Mouse (Mus musculus) embryo, embryonic 11.5 days (tissue): ENCODE measurements at regions not wholly inside any gene's neighbourhood (a gene's known extent, or its start where the extent isn't known, plus 50 kb on each side); places are given as distances from the start of the nearest gene placed in this dataset.

Experiments
- DNase-seq: peaks from one replicate; pipeline ENCODE4 v3.0.0-alpha.2; 2012; ENCODE audit warnings: low read depth, low spot score

DNA sequence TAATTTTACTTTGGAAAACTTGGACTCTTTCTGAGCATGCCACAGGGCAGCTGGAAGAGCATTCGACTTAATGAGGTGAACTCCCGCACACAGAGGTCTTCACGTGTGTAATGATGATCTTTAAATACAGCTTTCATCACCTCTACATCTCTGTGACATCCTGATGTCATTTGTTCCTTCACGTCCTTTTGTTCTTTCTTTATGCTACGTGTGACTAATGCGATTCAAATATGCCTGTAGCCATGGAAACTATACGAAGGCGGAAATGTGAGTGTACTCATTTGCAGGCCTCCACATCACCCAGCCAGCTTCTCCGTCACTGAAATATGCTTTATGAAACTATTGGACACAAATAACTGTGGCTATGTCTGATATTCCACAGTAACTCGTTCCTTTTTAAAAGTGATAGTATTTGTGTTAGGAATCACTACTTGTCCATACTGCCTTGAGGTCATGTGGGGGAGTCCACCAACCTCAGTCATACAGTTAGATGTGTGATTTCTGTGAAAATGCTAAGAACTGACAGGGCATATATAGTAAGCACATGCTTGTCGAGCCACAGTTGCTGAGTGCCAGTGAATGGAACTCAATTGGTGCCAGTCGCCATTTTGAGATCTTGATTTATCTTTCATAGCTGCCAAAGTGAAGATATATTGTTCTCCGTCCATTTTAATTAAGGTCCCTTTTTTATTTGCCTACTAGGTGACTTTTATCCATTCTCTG lies 145.9 kb downstream of the Plk2 start:
- no peak for DNase-seq

DNA sequence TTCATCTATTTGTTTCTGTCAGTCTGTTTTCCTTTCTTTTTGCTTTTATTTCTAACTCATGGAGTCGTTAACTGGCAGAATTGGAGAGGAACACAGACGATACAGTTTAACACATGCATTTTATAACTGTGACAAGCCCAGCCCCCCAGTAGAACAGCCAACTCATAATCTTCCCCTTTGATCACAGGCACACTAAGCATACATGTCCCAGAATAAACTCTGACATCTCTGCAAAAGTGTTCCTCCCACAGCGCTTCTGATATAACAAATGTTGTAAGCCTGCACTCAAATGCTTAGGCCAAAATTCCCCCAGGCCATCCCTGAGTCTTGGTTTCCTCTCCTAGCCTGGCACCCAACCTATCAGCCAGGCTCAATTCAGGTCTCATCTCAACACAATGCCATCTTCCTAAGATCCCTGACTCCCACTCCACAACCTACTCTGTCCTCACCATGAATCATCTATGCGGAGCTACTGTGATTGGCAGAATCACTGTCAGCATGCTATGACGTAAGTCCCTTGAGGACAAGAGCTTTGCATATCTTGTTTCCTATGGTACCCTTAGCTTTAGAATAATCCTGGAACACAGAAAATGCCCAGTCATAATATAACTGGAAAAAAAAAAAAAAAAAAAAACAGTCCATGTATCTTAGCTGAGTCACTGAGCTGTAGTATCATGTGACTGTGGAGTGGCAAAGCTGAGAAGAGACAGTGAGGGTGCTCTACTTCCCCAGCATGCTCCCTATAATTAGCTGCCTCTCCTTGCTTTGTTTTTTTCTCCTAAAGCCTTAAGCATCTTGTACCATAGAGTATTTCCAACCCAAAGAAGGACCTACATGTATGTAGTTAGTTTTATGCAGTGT lies 146.7 kb downstream of the Plk2 start:
- no peak for DNase-seq

DNA sequence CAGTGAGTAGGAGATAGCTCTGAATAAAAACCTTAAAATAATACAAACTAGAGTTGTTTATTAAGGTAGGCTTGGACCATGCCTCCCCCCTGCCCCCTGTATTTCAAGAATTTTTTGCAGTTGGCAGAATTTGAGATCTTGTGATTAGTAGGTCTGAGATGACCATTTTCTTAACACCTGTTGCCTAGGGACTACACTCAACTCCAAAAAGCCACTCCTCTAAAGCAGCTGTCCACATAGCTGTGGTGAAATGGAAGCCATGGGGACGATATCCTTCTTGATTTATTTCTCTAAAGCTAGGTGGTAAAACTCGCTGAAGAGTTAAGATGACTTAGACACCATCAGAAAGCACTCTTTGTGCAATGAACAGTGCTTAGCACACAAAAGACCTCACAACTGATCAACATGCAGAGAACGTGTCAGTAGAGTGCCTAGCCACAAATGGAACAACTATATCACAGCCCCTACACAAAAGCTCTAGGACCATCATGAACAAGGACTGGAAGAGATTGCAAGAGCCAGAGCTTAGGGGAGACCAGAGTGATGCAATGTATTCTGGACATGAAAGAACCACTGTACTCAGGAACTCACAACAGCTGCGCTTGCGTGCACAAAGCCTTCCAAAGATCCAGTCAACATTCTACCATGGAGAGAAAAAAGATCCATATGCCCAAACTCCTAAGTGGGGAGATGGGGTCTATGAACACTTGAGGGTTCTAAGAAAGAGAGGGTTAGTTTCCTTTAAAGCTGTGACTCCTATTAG lies 147.6 kb downstream of the Plk2 start:
- DNase-seq, result no peak

DNA sequence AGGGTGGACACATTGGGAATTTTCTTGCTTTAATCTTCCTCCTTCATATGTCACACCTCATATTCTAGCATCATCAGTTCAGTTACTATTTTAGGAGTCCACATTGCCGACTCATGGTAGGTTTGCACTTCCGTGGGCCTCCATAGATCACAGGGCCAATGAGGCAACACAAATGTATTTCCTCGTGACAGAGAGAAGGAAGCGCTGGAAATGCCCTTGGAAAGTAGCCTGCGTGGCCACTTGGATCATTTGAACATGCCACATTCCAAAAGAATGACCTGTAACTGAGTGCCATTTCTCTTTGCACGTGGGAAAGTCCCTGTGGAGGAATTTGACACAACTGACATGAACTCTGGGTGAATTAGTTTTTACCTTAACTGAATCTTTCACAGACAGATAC lies 150.6 kb downstream of the Plk2 start:
- no peak for DNase-seq

DNA sequence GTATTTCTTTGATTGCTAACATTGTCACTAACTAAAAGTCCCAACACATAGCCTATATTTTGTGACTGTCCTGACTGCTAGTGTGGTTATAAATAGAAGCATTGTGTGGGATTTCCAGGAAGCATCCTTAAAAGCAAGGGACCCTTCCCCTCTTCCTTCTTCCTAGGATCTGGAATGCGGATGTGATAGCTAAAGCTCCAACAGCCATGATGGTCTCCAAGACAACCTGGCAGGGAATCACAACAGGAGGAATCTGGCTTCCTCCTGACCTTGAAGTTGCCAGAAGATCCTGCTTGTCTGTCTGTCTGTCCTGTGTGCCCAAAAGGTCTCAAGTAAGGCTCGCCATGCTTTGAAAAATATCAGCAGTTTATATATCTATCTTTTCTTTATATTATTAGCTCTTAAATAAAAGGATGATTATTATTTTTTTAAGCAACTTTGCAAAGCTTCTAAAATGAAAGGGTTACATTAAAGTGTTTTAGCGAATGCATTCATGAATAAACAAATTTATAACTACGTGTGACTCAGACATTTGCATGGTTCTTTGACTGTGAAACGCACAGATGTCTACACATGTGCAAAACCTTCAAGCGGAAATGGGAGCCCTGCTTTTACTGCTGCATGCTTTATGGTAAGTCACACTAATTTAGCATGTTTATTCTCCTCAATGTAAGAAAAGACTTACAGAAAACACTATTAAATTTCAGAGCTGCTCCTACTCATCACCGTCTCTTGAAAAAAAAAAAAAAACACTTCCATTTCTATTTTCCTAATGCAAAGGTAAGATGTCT lies 160.9 kb downstream of the Plk2 start:
- DNase-seq, result no peak

DNA sequence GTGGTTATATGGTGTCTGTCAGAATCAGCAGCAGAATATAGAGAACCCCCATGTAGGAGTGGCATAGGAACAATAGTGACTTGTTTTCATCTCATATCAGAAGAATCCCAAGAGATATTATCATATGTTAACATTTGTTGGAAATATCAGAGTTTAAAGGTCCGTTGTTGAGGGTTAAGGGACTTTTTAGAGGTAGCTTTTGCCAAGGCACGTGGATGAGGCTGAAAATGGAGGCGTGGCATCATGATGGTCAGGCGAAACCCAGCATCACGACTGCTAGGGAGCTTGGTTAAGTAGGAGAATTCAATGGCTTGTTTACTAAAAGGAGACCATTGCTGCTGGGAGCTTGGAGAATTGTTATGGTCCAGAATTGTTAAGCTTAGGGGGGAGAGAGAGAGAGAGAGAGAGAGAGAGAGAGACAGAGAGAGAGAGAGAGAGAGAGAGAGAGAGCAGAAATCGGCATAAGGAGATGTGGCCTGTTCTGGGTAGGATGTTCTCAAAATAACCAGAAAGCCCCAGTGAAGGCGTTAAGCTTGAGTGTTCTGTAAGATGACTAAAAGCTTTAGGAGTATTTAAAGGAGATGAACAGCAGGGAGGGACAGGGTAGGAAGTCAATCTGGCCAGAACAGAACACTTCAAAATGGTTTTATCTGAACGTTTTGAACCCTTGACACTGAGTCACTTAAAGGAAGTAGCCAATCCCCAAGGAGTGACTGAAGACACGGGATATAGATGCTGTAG lies 161.7 kb downstream of the Plk2 start:
- no peak for DNase-seq

DNA sequence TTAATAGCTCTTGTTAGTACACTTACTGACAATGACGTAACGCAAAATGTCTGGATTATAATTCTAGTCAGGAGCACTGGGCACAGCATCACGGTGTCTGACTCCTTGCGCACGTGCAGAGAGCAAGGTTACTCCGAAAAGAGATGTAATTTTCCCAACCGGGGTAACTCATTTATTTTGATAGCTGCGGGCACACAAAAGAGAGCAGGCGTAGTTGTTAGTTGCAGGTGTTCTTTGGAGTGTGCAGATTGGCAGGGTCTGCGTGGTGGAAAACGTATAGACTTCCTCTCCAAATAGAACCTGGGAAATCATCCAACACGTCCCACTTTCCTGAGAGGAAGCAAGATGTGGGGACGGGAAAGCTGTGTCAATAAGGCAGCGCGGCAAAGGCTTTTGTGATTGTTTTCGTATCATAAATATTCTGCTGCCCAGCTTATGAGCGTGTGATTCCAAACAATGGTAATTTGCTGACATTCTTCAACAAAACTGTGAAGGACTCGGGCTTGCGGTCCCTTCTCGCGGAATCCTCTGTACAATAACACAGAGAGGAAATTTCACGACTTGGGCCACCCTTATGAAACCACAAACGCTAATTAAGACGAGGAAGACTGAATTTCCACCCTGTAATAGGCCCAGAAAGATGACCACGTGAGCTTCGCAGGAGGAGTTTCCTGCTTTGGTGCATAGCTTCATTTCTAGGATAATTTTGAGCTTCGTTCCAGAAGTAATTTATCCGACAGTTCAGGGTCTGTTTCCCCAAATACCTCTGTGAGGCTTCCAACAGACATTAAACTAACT lies 163.3 kb downstream of the Plk2 start:
- no peak for DNase-seq

DNA sequence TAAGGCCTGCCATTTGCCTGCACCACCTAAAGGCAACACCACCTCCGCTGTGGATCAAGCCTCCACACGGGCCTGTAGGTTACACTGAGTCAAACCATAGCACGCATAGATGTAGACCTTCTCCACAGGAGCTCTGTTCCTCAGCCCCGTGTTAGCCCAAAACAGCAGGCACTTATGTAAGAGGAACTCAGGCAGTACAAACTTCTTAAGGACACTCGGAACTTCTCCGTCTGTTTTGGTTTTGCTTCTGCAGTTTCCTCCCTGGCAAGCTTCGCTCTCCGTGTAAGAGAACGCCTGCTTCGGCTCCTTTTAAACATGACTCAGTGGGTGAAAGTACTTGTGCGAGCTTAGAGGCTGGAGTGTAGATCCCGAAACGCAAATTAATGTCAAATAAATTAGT lies 165.7 kb downstream of the Plk2 start:
- DNase-seq, result no peak

DNA sequence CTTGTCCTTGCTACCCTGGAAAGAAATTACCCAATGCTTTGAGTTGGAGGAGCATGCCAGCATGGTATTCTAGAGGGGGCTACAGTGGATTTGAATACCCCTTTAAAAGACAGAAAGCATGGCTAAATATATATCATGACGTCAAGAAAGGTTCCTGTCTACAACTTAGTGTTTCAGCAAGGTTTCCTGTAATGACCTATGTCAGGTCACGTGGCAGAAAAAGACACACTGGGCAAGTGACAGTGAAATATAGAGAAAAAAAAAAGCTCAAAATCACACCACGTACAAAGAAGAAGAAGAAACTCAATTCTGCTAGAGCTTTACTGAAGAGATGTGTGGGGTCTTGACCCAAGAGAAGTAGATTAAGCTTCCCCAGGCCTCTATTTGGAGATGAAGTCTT lies 167.7 kb downstream of the Plk2 start:
- no peak for DNase-seq

DNA sequence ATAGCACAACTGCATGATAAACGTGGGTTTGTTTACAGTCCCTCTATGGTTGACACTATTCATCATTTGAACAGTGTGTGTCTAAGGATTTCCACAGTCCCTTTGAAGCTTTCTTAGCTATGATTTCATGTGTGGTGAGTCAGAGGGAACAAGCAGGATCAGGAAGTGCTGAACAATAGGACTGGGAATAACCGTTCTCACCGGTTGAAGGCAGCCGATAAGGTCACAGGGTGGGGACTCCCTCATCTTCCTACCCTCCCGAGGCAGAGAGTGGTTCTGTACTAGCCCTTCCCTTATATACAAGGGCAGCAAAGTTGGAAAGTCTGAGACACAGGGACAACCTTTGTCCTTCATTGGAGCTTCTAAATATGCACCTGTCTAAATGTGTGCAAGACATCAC lies 168.1 kb downstream of the Plk2 start:
- no peak for DNase-seq

DNA sequence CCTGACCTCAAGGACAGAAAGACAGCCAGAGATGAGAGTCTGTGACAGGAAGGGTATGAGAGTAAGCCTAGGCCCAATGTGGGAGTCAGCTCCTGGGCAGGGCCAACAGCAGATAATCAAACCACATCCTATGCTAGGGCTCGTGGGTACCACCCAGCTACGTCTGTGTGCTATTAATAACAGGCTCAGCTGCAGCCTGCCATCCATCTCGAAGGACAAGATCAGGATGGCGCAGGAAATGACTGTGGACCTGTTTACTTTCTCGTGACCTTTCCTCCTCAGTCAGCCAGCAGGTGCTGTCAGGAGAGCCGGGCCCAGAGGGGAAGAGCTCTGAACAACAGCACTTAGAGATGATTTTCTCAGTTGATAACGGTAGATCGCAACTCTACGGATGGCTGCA lies 169.1 kb downstream of the Plk2 start:
- no peak for DNase-seq

DNA sequence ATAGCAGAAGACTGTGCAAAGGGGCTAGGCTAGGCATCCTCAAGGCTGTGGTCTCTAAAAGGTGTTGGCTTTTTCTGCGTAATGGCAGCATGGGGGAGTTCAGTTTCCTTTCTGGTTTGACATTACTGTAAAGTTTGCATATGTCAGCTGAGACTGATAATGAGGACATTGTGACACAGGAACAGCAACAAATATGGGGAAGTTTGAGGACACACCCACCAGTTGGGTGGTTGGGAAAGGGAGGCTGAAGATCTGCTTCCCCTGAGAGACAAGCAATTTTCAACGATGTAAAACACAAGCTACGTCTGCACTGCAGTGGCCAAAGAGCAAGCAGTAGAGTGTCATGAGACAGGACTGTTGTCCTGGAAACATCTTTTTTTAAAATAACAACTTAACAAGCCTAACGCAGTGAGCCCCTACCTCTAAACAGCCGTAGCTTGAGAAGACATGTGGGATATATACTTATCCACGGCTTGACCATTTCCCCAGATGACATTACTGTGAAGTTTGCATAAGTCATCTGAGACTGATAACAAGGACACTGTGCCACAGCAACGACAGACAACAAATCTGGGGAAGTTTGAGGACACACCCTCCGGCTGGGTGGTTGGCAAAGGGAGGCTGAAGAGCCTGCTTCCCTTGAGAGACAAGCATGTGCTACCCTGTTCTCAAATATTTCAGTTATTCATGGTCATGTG lies 173.8 kb downstream of the Plk2 start:
- no peak for DNase-seq

DNA sequence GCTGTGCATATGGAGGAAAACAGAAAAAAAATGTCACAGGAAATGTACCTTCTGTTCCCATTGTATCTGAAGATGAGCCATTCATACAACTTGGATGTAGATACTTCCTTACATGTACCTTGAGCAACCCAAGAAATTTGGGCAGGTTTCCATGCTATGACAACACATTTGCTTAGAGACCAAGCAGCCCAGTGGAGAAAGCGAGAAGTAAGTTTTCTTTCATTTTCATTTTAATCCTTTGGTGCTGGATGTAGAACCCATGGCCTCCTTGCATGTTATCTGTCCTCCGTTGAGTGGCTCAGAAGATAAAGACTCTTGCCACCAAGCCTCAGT lies 174.3 kb downstream of the Plk2 start:
- DNase-seq, result no peak

DNA sequence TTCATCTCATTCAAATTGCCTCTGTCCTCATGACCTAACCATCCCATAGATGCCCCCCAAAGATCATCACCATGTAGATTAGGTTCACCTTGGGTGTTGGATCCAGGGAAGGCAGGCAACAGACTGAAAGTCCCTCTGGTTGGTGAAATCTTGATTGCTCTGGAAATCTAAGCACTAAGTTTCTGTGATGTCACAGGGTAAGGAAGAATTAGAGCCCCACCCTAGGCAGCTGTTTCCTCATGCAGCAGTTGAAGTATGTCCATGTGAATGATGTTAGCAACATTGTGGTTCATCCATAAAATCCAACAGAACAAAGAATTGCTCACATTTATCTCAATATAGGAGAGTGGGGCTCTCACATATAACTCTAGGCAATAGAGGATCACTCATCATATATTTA lies 175.5 kb downstream of the Plk2 start:
- no peak for DNase-seq

DNA sequence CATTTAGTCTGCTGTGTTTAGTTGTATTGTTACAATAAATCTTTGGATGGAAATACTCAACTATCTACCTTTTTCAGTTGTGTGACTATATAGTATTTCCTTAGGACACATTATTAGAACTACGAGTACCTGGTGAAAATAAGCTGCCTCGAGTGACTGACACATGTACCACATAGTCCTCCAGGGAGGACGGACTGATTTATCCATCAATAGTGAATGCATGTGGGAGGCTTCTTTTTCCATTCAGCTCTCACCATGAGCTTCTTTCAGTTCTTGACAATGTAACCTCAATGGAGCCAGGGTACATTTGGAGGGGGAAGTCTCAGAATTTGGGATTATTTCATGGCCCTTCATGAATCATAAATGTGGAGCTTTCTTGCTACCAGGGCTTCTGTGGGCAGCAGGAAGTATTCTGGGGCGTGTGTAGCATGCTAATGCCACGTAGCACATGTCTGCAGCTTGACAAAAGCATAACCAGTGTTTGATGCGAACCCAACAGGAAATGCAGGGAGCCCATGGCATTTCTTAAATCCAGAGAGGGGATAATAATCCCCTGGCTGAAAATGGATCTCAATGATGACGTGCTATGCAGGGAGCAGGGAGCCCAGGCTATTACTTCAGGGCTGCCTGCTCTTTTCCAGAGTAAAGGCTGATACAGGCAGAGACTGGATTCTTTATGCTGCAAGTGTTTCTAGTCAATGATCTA lies 178.7 kb downstream of the Plk2 start:
- no peak for DNase-seq

DNA sequence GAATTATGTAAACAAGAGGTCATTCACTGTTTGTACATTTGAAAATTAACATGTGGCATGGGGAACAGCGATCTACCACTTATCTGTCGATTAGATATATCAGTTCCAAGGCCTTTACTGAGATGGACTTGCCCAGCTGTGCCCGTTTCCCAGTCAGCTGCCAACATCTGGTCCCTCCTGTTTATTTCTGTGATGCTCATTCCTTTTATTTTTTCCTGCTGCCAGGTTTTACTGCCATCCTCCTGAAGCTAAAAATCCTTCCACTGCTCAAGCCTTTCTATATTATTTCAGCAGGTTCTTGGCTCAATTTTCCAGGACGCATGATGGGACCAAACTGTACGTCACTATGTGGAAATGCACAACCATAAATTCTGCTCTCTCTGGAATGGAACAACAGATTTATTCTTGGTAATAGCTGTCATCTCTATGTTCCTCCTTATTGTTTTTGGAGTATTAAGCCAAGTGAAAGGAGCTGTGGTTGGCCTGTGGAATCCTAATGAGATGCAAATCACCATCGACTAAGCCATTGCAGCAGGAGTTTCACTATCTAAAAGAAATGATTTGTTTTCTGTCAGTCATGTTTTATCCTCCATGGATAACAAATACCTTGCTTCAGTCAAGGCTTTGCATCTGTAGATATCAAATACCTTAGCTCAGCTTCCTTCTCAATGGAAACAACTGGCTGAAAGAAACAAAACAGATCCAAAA lies 180.1 kb downstream of the Plk2 start:
- no peak for DNase-seq

DNA sequence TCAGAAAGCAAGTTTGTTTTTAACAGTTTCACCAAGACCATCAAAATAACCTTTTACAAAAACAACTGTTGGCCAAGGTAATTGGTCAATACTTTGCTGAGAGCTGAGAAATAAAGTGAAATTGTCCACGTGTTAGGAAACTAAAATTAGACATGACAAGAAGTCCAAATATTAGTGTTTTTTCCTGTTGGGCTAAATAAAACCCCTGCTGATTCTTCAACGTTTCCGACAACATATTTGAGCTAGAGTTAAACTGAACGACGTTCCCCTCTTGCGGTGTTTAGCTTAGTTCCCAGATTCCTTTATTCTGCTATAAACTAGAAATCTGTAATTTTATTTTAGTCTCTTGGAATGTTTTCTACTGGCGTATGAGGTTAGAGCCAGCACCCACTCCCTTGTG lies 183.3 kb downstream of the Plk2 start:
- DNase-seq, result no peak

DNA sequence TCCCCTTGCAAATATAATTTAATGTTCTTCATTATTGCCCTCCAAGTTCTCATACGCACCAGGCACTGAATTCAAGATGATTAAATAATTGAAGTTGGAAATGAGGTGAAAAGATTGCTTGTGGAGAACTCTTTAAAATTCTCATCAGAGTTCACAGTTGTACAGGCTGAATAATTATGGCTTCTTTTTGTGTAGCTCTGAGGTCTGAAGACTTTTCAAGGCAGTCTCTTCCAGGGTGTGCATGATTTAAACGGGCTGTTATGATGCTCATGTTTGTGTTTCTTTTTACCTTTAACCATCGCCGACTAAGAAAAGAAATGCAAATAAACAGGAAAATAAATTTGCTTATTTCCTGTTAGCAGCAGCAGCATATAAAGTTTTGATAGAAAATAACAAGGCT lies 185.3 kb downstream of the Plk2 start:
- no peak for DNase-seq
